Mouse (Mus musculus) Muller cell, postnatal 12 days (primary cell): ENCODE measurements around the gene Faap100.

Experiments used
- DNase-seq: peaks from one replicate; pipeline ENCODE4 v3.0.0-alpha.2; 2015; ENCODE audit errors: inconsistent ontology term

Faap100 gene

DNA sequence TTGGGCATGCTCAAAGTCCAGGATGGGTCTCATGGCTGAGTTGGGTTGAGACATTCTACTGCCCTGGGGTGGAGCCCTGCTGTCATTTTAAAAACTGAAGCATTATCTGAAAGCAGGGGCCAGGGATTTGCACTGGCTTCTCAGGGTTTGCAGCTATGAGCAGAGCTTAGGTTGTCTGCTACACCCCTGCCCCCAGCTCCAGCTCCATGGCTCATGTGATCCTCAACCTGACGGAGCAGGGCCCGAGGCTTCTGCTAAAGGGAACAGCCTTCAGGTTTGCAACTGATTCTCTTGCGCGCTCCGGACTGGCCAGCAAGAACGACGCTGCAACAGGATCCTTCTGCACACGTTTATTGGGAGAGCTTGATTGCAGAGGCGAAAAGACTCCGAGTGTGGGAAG lies 58.4 kb downstream of the Faap100 start:
- DNase-seq: no peak

DNA sequence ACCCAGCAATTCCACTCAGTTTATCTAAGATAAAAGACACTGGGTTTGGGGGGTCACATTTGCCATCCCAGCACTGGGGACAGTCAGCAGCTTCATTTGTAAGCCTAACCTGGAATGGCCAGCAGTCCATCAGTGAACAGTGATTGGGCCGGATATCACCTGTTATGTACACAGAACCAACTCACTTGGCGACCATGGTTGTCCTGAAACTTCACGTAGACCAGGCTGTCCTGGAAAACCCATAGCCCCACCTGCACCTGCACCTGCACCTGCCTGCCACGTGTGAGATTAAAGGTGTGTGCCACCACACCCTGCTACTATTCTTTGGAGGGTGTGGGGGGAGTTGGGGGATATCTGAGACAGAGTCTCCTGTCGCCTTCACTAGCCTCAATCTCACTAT lies 59.3 kb downstream of the Faap100 start:
- DNase-seq: no peak
